ENCODE assay signal across 22 mouse cellular contexts in the genomic region with DNA sequence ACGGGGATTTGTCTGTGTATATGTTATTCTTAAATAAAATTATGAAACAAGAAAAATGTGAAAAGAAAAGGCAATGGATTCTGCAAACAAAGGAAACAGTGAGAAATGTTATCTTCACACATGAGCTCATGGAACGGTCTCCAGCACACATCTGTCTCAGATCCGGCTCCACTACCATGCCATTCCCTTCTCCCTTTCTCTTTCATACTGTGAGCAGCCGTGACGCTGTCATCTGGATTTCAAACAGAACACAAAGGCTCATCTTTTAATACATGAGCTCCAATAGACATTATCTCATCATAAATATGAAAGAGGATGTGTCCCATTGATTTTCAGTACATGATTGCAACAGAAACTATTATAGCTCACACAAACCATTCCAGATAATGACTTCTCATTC.
DNase-seq lines count a peak whose midpoint lies in the region; ATAC-seq and TF ChIP-seq lines count a peak whose summit lies in the region.
"Had no signal": no experiment of that assay in that cellular context is flagged by ENCODE, and none has a peak within 500 bp of the region (broad histone marks: within the 10 kb centered on the region; RNA-seq: fewer than 3 reads in every experiment).

No protein-coding gene starts in this region.

- H3K4me3 ChIP-seq in forebrain, embryonic 14.5 days (ENCODE audit: low read depth, low read length), result no peak overlapping the region
- no peak overlapping the region for H3K4me3 ChIP-seq in forebrain, embryonic 16.5 days (replicated peaks; ENCODE audit: low read length)
- no peak overlapping the region for H3K4me3 ChIP-seq in hindbrain, embryonic 15.5 days
- no peak overlapping the region for H3K4me3 ChIP-seq in hindbrain, embryonic 14.5 days (replicated peaks; ENCODE audit: low read length)
- no peak overlapping the region for H3K4me3 ChIP-seq in midbrain, embryonic 14.5 days (replicated peaks; ENCODE audit: low read depth, low read length)
- H3K4me3 ChIP-seq in midbrain, postnatal 0 days (ENCODE audit: low read depth, low read length), result no peak overlapping the region
- no peak overlapping the region for H3K4me3 ChIP-seq in midbrain, embryonic 16.5 days (ENCODE audit: low read depth, low read length)
- H3K4me3 ChIP-seq in intestine, embryonic 15.5 days (replicated peaks), result no peak overlapping the region
- H3K4me3 ChIP-seq: forebrain, embryonic 10.5 days; forebrain, embryonic 15.5 days; heart, embryonic 12.5 days; heart, embryonic 15.5 days had no signal

- WGBS in forebrain, embryonic 14.5 days, result 90% methylated on average over 5 of the region's 5 CpGs
- WGBS in forebrain, embryonic 16.5 days, result 72% methylated on average over 5 of the region's 5 CpGs
- 61% methylated on average over 5 of the region's 5 CpGs for WGBS in hindbrain, embryonic 15.5 days
- 54% methylated on average over 5 of the region's 5 CpGs for WGBS in hindbrain, embryonic 14.5 days
- 45% methylated on average over 5 of the region's 5 CpGs for WGBS in midbrain, embryonic 14.5 days
- WGBS in midbrain, postnatal 0 days, result 53% methylated on average over 5 of the region's 5 CpGs
- WGBS in midbrain, embryonic 16.5 days, result 50% methylated on average over 5 of the region's 5 CpGs
- 82% methylated on average over 5 of the region's 5 CpGs for WGBS in intestine, embryonic 15.5 days

- no peak for ATAC-seq in forebrain, embryonic 14.5 days
- no peak; the same call in 1 of the 2 replicates for ATAC-seq in forebrain, embryonic 16.5 days
- ATAC-seq in hindbrain, embryonic 15.5 days (ENCODE audit: low FRiP score, low read depth), result no peak
- ATAC-seq in hindbrain, embryonic 14.5 days (ENCODE audit: low FRiP score), result no peak
- ATAC-seq in midbrain, embryonic 14.5 days (ENCODE audit: low FRiP score, low TSS enrichment), result no peak; the same call in 1 of the 2 replicates
- no peak for ATAC-seq in midbrain, postnatal 0 days (ENCODE audit: low FRiP score)
- 0 out of 2 replicates have a peak, but pooled peaks have one; percentile 58 for ATAC-seq in midbrain, embryonic 16.5 days
- no peak for ATAC-seq in intestine, embryonic 15.5 days
- ATAC-seq: activated CD4-positive, CD25-positive, alpha-beta regulatory T cell, adult 4 months; forebrain, embryonic 15.5 days had no signal

- no peak overlapping the region for H3K4me2 ChIP-seq in forebrain, embryonic 14.5 days (ENCODE audit: low read length)
- no peak overlapping the region for H3K4me2 ChIP-seq in forebrain, embryonic 16.5 days (ENCODE audit: low read length)
- no peak overlapping the region for H3K4me2 ChIP-seq in hindbrain, embryonic 15.5 days
- no peak overlapping the region for H3K4me2 ChIP-seq in hindbrain, embryonic 14.5 days (replicated peaks)
- H3K4me2 ChIP-seq in midbrain, embryonic 14.5 days (ENCODE audit: low read length), result no peak overlapping the region
- no peak overlapping the region for H3K4me2 ChIP-seq in midbrain, postnatal 0 days (ENCODE audit: low read depth, low read length, poor library complexity, severe bottlenecking)
- H3K4me2 ChIP-seq in midbrain, embryonic 16.5 days (ENCODE audit: low read length), result no peak overlapping the region
- H3K4me2 ChIP-seq in intestine, embryonic 15.5 days (replicated peaks), result no peak overlapping the region
- H3K4me2 ChIP-seq: forebrain, embryonic 15.5 days; heart, embryonic 12.5 days; heart, embryonic 15.5 days had no signal

- H3K9ac ChIP-seq in forebrain, embryonic 14.5 days (ENCODE audit: low read length), result no peak overlapping the region
- no peak overlapping the region for H3K9ac ChIP-seq in forebrain, embryonic 16.5 days (replicated peaks; ENCODE audit: low read depth, low read length)
- no peak overlapping the region for H3K9ac ChIP-seq in hindbrain, embryonic 15.5 days
- no peak overlapping the region for H3K9ac ChIP-seq in hindbrain, embryonic 14.5 days
- H3K9ac ChIP-seq in midbrain, embryonic 14.5 days (replicated peaks; ENCODE audit: low read length), result no peak overlapping the region
- no peak overlapping the region for H3K9ac ChIP-seq in midbrain, postnatal 0 days (replicated peaks; ENCODE audit: low read length, poor library complexity, severe bottlenecking)
- no peak overlapping the region for H3K9ac ChIP-seq in midbrain, embryonic 16.5 days (ENCODE audit: low read depth, low read length)
- no peak overlapping the region for H3K9ac ChIP-seq in intestine, embryonic 15.5 days
- H3K9ac ChIP-seq: forebrain, embryonic 15.5 days; heart, embryonic 12.5 days; heart, embryonic 15.5 days had no signal

- TF ChIP-seq CTCF in midbrain, postnatal 0 days (IDR thresholded peaks at IDR 0.05), result no peak

- no peak overlapping the region for H3K27ac ChIP-seq in forebrain, embryonic 14.5 days (ENCODE audit: low read depth, low read length)
- no peak overlapping the region for H3K27ac ChIP-seq in forebrain, embryonic 16.5 days (ENCODE audit: low read length)
- 0 out of 2 replicates have a peak overlapping the region, but pooled peaks have one; percentile 34 for H3K27ac ChIP-seq in hindbrain, embryonic 15.5 days (replicated peaks)
- no peak overlapping the region for H3K27ac ChIP-seq in hindbrain, embryonic 14.5 days
- H3K27ac ChIP-seq in midbrain, embryonic 14.5 days (replicated peaks; ENCODE audit: low read depth, low read length), result peak overlapping the region; percentile 27; the same call in 1 of the 2 replicates
- no peak overlapping the region for H3K27ac ChIP-seq in midbrain, postnatal 0 days (ENCODE audit: low read depth, low read length)
- H3K27ac ChIP-seq in midbrain, embryonic 16.5 days (ENCODE audit: low read length), result no peak overlapping the region
- H3K27ac ChIP-seq in intestine, embryonic 15.5 days, result no peak overlapping the region
- H3K27ac ChIP-seq: forebrain, embryonic 10.5 days; forebrain, embryonic 15.5 days; heart, embryonic 15.5 days had no signal

- DNase-seq in forebrain, embryonic 14.5 days (ENCODE audit: low spot score), result peak; percentile 27
- DNase-seq in hindbrain, embryonic 14.5 days (ENCODE audit: low spot score), result no peak
- peak; percentile 44 for DNase-seq in midbrain, embryonic 14.5 days
- no peak for DNase-seq in midbrain, postnatal 0 days (ENCODE audit: low spot score)
- DNase-seq: adrenal gland, adult 8-10 months; adrenal gland, postnatal 25 days; cerebellum, adult 18-20 months; cerebellum, adult 9-10 months; cerebellum, postnatal 14 days; gastrocnemius, postnatal 25 days; heart, adult 18-20 months; heart, postnatal 10 days; heart, postnatal 36 days had no signal

- peaks cover 7% of the 10 kb centered on the region for H3K9me3 ChIP-seq in forebrain, embryonic 14.5 days (replicated peaks; ENCODE audit: control insufficient read depth, low read length)
- H3K9me3 ChIP-seq in forebrain, embryonic 16.5 days (ENCODE audit: control insufficient read depth, low read length), result peaks cover 7% of the 10 kb centered on the region
- peaks cover 4% of the 10 kb centered on the region; the same call in 1 of the 2 replicates for H3K9me3 ChIP-seq in hindbrain, embryonic 15.5 days
- H3K9me3 ChIP-seq in hindbrain, embryonic 14.5 days (ENCODE audit: control insufficient read depth, low read length), result peaks cover 9% of the 10 kb centered on the region; the same call in 1 of the 2 replicates
- peaks cover 8% of the 10 kb centered on the region for H3K9me3 ChIP-seq in midbrain, embryonic 14.5 days (ENCODE audit: control insufficient read depth, low read length)
- H3K9me3 ChIP-seq in midbrain, postnatal 0 days (ENCODE audit: low read length), result 0 out of 2 replicates have a peak, but pooled peaks cover 3% of the 10 kb centered on the region
- H3K9me3 ChIP-seq in midbrain, embryonic 16.5 days (replicated peaks; ENCODE audit: control insufficient read depth, low read length, poor library complexity, severe bottlenecking), result peaks cover 5% of the 10 kb centered on the region; the same call in 1 of the 2 replicates
- no peaks in the 10 kb centered on the region for H3K9me3 ChIP-seq in intestine, embryonic 15.5 days
- H3K9me3 ChIP-seq: forebrain, embryonic 15.5 days had no signal

- no peaks in the 10 kb centered on the region for H3K4me1 ChIP-seq in forebrain, embryonic 14.5 days (ENCODE audit: control insufficient read depth, insufficient read depth, low read length)
- 0 out of 2 replicates have a peak, but pooled peaks cover 5% of the 10 kb centered on the region for H3K4me1 ChIP-seq in forebrain, embryonic 16.5 days (replicated peaks; ENCODE audit: control insufficient read depth, insufficient read depth, low read length)
- H3K4me1 ChIP-seq in hindbrain, embryonic 15.5 days (replicated peaks), result no peaks in the 10 kb centered on the region; the same call in 1 of the 2 replicates
- 0 out of 2 replicates have a peak, but pooled peaks cover 3% of the 10 kb centered on the region for H3K4me1 ChIP-seq in hindbrain, embryonic 14.5 days (replicated peaks; ENCODE audit: control insufficient read depth, insufficient read depth, low read length)
- H3K4me1 ChIP-seq in midbrain, embryonic 14.5 days (ENCODE audit: control insufficient read depth, insufficient read depth, low read length), result no peaks in the 10 kb centered on the region
- H3K4me1 ChIP-seq in midbrain, postnatal 0 days (ENCODE audit: insufficient read depth, low read length), result no peaks in the 10 kb centered on the region
- H3K4me1 ChIP-seq in midbrain, embryonic 16.5 days (ENCODE audit: control insufficient read depth, insufficient read depth, low read length), result no peaks in the 10 kb centered on the region
- no peaks in the 10 kb centered on the region for H3K4me1 ChIP-seq in intestine, embryonic 15.5 days (replicated peaks)
- H3K4me1 ChIP-seq: forebrain, embryonic 10.5 days; forebrain, embryonic 15.5 days; heart, embryonic 12.5 days; heart, embryonic 15.5 days had no signal

- no peaks in the 10 kb centered on the region for H3K36me3 ChIP-seq in forebrain, embryonic 14.5 days (ENCODE audit: control insufficient read depth, insufficient read depth, low read length)
- no peaks in the 10 kb centered on the region for H3K36me3 ChIP-seq in forebrain, embryonic 16.5 days (ENCODE audit: control insufficient read depth, insufficient read depth)
- no peaks in the 10 kb centered on the region; the same call in 1 of the 2 replicates for H3K36me3 ChIP-seq in hindbrain, embryonic 15.5 days
- H3K36me3 ChIP-seq in hindbrain, embryonic 14.5 days (replicated peaks; ENCODE audit: control insufficient read depth, insufficient read depth), result no peaks in the 10 kb centered on the region
- 0 out of 2 replicates have a peak, but pooled peaks cover 3% of the 10 kb centered on the region for H3K36me3 ChIP-seq in midbrain, embryonic 14.5 days (ENCODE audit: control insufficient read depth, insufficient read depth, low read length)
- H3K36me3 ChIP-seq in midbrain, postnatal 0 days (ENCODE audit: insufficient read depth, low read length), result no peaks in the 10 kb centered on the region
- no peaks in the 10 kb centered on the region for H3K36me3 ChIP-seq in midbrain, embryonic 16.5 days (ENCODE audit: control insufficient read depth, insufficient read depth, low read length)
- H3K36me3 ChIP-seq in intestine, embryonic 15.5 days, result no peaks in the 10 kb centered on the region

- H3K27me3 ChIP-seq in forebrain, embryonic 14.5 days (replicated peaks; ENCODE audit: control insufficient read depth, insufficient read depth, low read length), result no peaks in the 10 kb centered on the region
- H3K27me3 ChIP-seq in forebrain, embryonic 16.5 days (replicated peaks; ENCODE audit: control insufficient read depth, insufficient read depth, low read length), result no peaks in the 10 kb centered on the region
- H3K27me3 ChIP-seq in hindbrain, embryonic 15.5 days, result no peaks in the 10 kb centered on the region
- no peaks in the 10 kb centered on the region for H3K27me3 ChIP-seq in hindbrain, embryonic 14.5 days (ENCODE audit: control insufficient read depth, insufficient read depth, low read length)
- no peaks in the 10 kb centered on the region for H3K27me3 ChIP-seq in midbrain, embryonic 14.5 days (ENCODE audit: control insufficient read depth, insufficient read depth, low read length)
- no peaks in the 10 kb centered on the region for H3K27me3 ChIP-seq in midbrain, postnatal 0 days (ENCODE audit: insufficient read depth, low read length)
- H3K27me3 ChIP-seq in midbrain, embryonic 16.5 days (ENCODE audit: control insufficient read depth, insufficient read depth, low read depth, low read length), result no peaks in the 10 kb centered on the region
- H3K27me3 ChIP-seq in intestine, embryonic 15.5 days (replicated peaks), result no peaks in the 10 kb centered on the region
- H3K27me3 ChIP-seq: forebrain, embryonic 15.5 days; heart, embryonic 12.5 days; heart, embryonic 15.5 days had no signal

Comparison
In these comparisons a context has a peak if more than half of its experiments do, and no peak if none do; other contexts are left out.
1. DNase-seq: peak in forebrain, embryonic 14.5 days (single experiment) and midbrain, embryonic 14.5 days (single experiment); none in hindbrain, embryonic 14.5 days (single experiment) and midbrain, postnatal 0 days (single experiment).
2. H3K27ac ChIP-seq: peak in hindbrain, embryonic 15.5 days (single experiment) and midbrain, embryonic 14.5 days (single experiment); none in forebrain, embryonic 14.5 days (single experiment), forebrain, embryonic 16.5 days (single experiment), hindbrain, embryonic 14.5 days (single experiment), midbrain, postnatal 0 days (single experiment), midbrain, embryonic 16.5 days (single experiment) and intestine, embryonic 15.5 days (single experiment).